Mouse (Mus musculus): Measurements from ENCODE around the gene Gm11444. TPM values are rescaled to one million over a fixed set of nuclear protein-coding genes. Genes with fewer than 3 reads are reported as not detected.
A peak's percentile ranks its signal among the peaks of the same experiment; 100 is the strongest.

Gm11444 gene
- polyA plus RNA-seq, 1 experiment from 2014 or later: not detected

GRCm38 (mm10) chr11:85825823-85826222 is 24.3 kb downstream of the Gm11444 start:
- Histone ChIP-seq H3K4me3 (ENCODE audit: low read length) (no peak overlapping the region), H3K4me1 (replicated peaks; ENCODE audit: control insufficient read depth, insufficient read depth, low read length) (peaks cover 46% of the 10 kb centered on the region), H3K27ac (ENCODE audit: low read length) (no peak overlapping the region), H3K4me2 (ENCODE audit: low read depth, low read length) (no peak overlapping the region), H3K9ac (ENCODE audit: low read length) (no peak overlapping the region), H3K27me3 (ENCODE audit: control insufficient read depth, insufficient read depth, low read depth, low read length) (peaks cover 12% of the 10 kb centered on the region; the same call in 1 of the 2 replicates), H3K36me3 (ENCODE audit: control insufficient read depth, insufficient read depth, low read length) (no peaks in the 10 kb centered on the region), H3K9me3 (ENCODE audit: control insufficient read depth, low read length) (no peaks in the 10 kb centered on the region)
- WGBS: 46% methylated on average over 7 of the region's 7 CpGs
- no peak for ATAC-seq (ENCODE audit: low read depth)

GRCm38 (mm10) chr11:85825031-85825430 is 25.1 kb downstream of the Gm11444 start:
- no peak overlapping the region for H3K27ac ChIP-seq (ENCODE audit: low read length)
- H3K27me3 ChIP-seq (ENCODE audit: control insufficient read depth, insufficient read depth, low read depth, low read length): peaks cover 6% of the 10 kb centered on the region; the same call in 1 of the 2 replicates
- peaks cover 44% of the 10 kb centered on the region for H3K4me1 ChIP-seq (replicated peaks; ENCODE audit: control insufficient read depth, insufficient read depth, low read length)
- ATAC-seq (ENCODE audit: low read depth): no peak
- no peaks in the 10 kb centered on the region for H3K9me3 ChIP-seq (ENCODE audit: control insufficient read depth, low read length)
- no peak overlapping the region for H3K4me3 ChIP-seq (ENCODE audit: low read length)
- 78% methylated on average over 10 of the region's 10 CpGs for WGBS
- no peak overlapping the region for H3K9ac ChIP-seq (ENCODE audit: low read length)
- H3K36me3 ChIP-seq (ENCODE audit: control insufficient read depth, insufficient read depth, low read length): no peaks in the 10 kb centered on the region
- H3K4me2 ChIP-seq (ENCODE audit: low read depth, low read length): no peak overlapping the region

DNA sequence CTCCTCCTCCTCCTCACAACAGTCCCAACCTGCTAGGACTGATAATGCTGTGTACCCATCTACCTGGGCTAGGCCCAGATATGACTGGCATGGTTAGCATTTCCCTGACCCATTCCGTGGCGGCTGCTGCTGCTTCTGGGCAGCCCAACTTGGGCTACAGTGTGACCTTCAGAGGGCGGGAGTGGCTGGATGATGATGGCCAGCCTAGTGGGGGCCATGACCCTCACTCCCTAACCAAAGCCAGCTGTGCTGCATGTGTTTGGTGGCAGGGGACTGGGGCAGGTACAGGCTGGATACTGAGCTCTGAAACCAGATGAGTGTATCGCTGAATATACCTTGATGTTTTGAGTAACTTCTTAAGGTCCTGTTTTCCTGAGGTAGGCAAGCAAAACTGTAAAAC is 26.3 kb downstream of the Gm11444 start:
- Histone ChIP-seq H3K27me3 (ENCODE audit: control insufficient read depth, insufficient read depth, low read depth, low read length) (peaks cover 6% of the 10 kb centered on the region; the same call in 1 of the 2 replicates), H3K9ac (ENCODE audit: low read length) (no peak overlapping the region), H3K4me1 (replicated peaks; ENCODE audit: control insufficient read depth, insufficient read depth, low read length) (peaks cover 38% of the 10 kb centered on the region), H3K4me3 (ENCODE audit: low read length) (no peak overlapping the region), H3K4me2 (ENCODE audit: low read depth, low read length) (no peak overlapping the region), H3K27ac (ENCODE audit: low read length) (no peak overlapping the region), H3K36me3 (ENCODE audit: control insufficient read depth, insufficient read depth, low read length) (no peaks in the 10 kb centered on the region), H3K9me3 (ENCODE audit: control insufficient read depth, low read length) (no peaks in the 10 kb centered on the region)
- no peak for ATAC-seq (ENCODE audit: low read depth)
- 87% methylated on average over 4 of the region's 4 CpGs for WGBS

DNA sequence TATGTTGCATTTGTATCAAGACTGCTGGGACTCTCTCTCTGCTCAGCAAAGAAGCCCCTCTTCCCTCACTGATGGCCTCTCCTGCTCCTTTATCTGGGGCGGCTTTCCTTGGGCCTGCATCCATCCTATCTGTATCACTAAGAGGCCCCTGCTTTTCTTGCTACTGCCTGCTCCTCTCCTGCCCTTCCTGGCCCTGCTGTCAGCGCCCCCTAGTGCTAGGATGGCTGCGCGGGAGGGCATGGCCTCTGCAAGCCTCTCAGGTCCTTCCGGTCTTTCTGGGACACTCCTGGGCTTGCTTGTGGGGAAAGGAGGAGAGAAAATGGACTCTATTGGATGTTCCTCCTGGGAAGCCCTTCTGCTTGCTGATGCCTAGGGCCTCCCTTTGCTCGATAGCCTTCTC is 27.0 kb downstream of the Gm11444 start:
- 0 out of 2 replicates have a peak overlapping the region, but pooled peaks have one; percentile 15 for H3K27ac ChIP-seq (ENCODE audit: low read length)
- no peak overlapping the region for H3K4me3 ChIP-seq (ENCODE audit: low read length)
- H3K9me3 ChIP-seq (ENCODE audit: control insufficient read depth, low read length): no peaks in the 10 kb centered on the region
- no peak overlapping the region for H3K4me2 ChIP-seq (ENCODE audit: low read depth, low read length)
- H3K27me3 ChIP-seq (ENCODE audit: control insufficient read depth, insufficient read depth, low read depth, low read length): peaks cover 3% of the 10 kb centered on the region; the same call in 1 of the 2 replicates
- H3K9ac ChIP-seq (ENCODE audit: low read length): 0 out of 2 replicates have a peak overlapping the region, but pooled peaks have one; percentile 17
- H3K4me1 ChIP-seq (replicated peaks; ENCODE audit: control insufficient read depth, insufficient read depth, low read length): peaks cover 35% of the 10 kb centered on the region
- peak; percentile 65 for ATAC-seq (ENCODE audit: low read depth)
- H3K36me3 ChIP-seq (ENCODE audit: control insufficient read depth, insufficient read depth, low read length): no peaks in the 10 kb centered on the region
- 8% methylated on average over 6 of the region's 6 CpGs for WGBS

DNA sequence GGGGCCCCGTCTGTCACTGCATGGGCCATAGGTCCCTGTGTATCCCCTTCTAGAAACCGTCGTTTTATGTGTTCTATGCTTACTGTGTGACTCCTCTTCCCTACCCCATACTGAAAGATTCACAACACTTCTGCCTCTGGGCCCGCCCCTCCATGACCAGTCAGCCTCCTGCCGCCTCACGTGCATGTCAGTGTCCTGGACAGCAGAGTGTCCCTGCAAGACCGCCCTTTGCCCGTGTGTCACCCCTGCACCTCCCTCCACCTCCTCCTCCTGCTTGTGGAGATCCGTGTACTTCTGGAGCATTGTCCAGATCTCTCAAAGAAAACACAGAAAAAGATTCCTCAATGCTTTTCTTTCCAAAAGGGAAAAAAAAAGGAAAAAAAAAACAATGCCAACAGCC is 28.5 kb downstream of the Gm11444 start:
- 67% methylated on average over 9 of the region's 9 CpGs for WGBS
- Histone ChIP-seq H3K9me3 (ENCODE audit: control insufficient read depth, low read length) (no peaks in the 10 kb centered on the region), H3K4me3 (ENCODE audit: low read length) (no peak overlapping the region), H3K4me2 (ENCODE audit: low read depth, low read length) (no peak overlapping the region), H3K4me1 (replicated peaks; ENCODE audit: control insufficient read depth, insufficient read depth, low read length) (peaks cover 25% of the 10 kb centered on the region), H3K27me3 (ENCODE audit: control insufficient read depth, insufficient read depth, low read depth, low read length) (no peaks in the 10 kb centered on the region), H3K9ac (ENCODE audit: low read length) (no peak overlapping the region), H3K27ac (ENCODE audit: low read length) (0 out of 2 replicates have a peak overlapping the region, but pooled peaks have one; percentile 16), H3K36me3 (ENCODE audit: control insufficient read depth, insufficient read depth, low read length) (no peaks in the 10 kb centered on the region)
- no peak for ATAC-seq (ENCODE audit: low read depth)

- no peak overlapping the region for H3K27ac ChIP-seq (ENCODE audit: low read length)
Measured at GRCm38 (mm10) chr11:85820959-85821358, 29.2 kb downstream of the Gm11444 start.

GRCm38 (mm10) chr11:85818401-85818800 is 31.7 kb downstream of the Gm11444 start:
- no peaks in the 10 kb centered on the region for H3K9me3 ChIP-seq (ENCODE audit: control insufficient read depth, low read length)
- H3K27me3 ChIP-seq (ENCODE audit: control insufficient read depth, insufficient read depth, low read depth, low read length): no peaks in the 10 kb centered on the region
- peaks cover 27% of the 10 kb centered on the region for H3K4me1 ChIP-seq (replicated peaks; ENCODE audit: control insufficient read depth, insufficient read depth, low read length)
- H3K36me3 ChIP-seq (ENCODE audit: control insufficient read depth, insufficient read depth, low read length): no peaks in the 10 kb centered on the region
- no peak overlapping the region for H3K27ac ChIP-seq (ENCODE audit: low read length)
- 57% methylated on average over 3 of the region's 3 CpGs for WGBS
- H3K4me3 ChIP-seq (ENCODE audit: low read length): no peak overlapping the region
- no peak overlapping the region for H3K4me2 ChIP-seq (ENCODE audit: low read depth, low read length)
- ATAC-seq (ENCODE audit: low read depth): no peak
- no peak overlapping the region for H3K9ac ChIP-seq (ENCODE audit: low read length)

More at GRCm38 (mm10) chr11:85820959-85821358, 29.2 kb downstream of the Gm11444 start:
- no peak overlapping the region for H3K4me2 ChIP-seq (ENCODE audit: low read depth, low read length)
- H3K36me3 ChIP-seq (ENCODE audit: control insufficient read depth, insufficient read depth, low read length): no peaks in the 10 kb centered on the region
- H3K9ac ChIP-seq (ENCODE audit: low read length): no peak overlapping the region
- ATAC-seq (ENCODE audit: low read depth): no peak
- peaks cover 22% of the 10 kb centered on the region for H3K4me1 ChIP-seq (replicated peaks; ENCODE audit: control insufficient read depth, insufficient read depth, low read length)
- no peak overlapping the region for H3K4me3 ChIP-seq (ENCODE audit: low read length)
- no peaks in the 10 kb centered on the region for H3K27me3 ChIP-seq (ENCODE audit: control insufficient read depth, insufficient read depth, low read depth, low read length)
- 86% methylated on average over 3 of the region's 3 CpGs for WGBS
- no peaks in the 10 kb centered on the region for H3K9me3 ChIP-seq (ENCODE audit: control insufficient read depth, low read length)

DNA sequence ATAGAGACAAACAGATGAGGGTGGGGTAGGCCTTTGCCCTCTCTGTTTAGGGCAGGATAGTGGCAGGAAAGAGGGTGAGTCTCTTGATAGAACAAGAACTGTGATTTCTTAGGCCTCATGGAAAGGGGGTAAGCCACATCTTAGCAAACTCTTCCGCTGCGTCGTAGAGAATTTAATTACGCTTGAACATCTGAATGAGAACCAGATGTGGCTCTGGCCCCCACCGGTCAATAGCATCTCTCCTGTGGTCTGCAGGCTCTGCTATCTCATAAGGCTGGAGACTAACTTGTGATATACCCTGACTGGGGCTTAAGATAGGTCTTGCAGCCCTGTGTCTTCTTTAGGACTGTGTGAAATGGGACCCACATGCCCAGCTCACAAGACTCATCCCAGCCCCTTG is 33.7 kb downstream of the Gm11444 start:
- H3K9me3 ChIP-seq (ENCODE audit: control insufficient read depth, low read length): no peaks in the 10 kb centered on the region

GRCm38 (mm10) chr11:85814678-85815077 is 35.5 kb downstream of the Gm11444 start:
- no peak overlapping the region for H3K4me2 ChIP-seq (ENCODE audit: low read depth, low read length)
- H3K27ac ChIP-seq (ENCODE audit: low read length): no peak overlapping the region
- no peak overlapping the region for H3K9ac ChIP-seq (ENCODE audit: low read length)
- WGBS: 30% methylated on average over 4 of the region's 4 CpGs
- H3K4me1 ChIP-seq (replicated peaks; ENCODE audit: control insufficient read depth, insufficient read depth, low read length): peaks cover 18% of the 10 kb centered on the region
- no peak overlapping the region for H3K4me3 ChIP-seq (ENCODE audit: low read length)
- ATAC-seq (ENCODE audit: low read depth): no peak
- no peaks in the 10 kb centered on the region for H3K36me3 ChIP-seq (ENCODE audit: control insufficient read depth, insufficient read depth, low read length)
- no peaks in the 10 kb centered on the region for H3K9me3 ChIP-seq (ENCODE audit: control insufficient read depth, low read length)
- no peaks in the 10 kb centered on the region for H3K27me3 ChIP-seq (ENCODE audit: control insufficient read depth, insufficient read depth, low read depth, low read length)

More for the DNA sequence above, 33.7 kb downstream of the Gm11444 start:
- 83% methylated on average over 5 of the region's 5 CpGs for WGBS
- H3K27ac ChIP-seq (ENCODE audit: low read length): no peak overlapping the region
- no peaks in the 10 kb centered on the region for H3K27me3 ChIP-seq (ENCODE audit: control insufficient read depth, insufficient read depth, low read depth, low read length)
- no peak for ATAC-seq (ENCODE audit: low read depth)
- H3K36me3 ChIP-seq (ENCODE audit: control insufficient read depth, insufficient read depth, low read length): no peaks in the 10 kb centered on the region
- H3K4me1 ChIP-seq (replicated peaks; ENCODE audit: control insufficient read depth, insufficient read depth, low read length): peaks cover 15% of the 10 kb centered on the region
- no peak overlapping the region for H3K4me2 ChIP-seq (ENCODE audit: low read depth, low read length)
- no peak overlapping the region for H3K9ac ChIP-seq (ENCODE audit: low read length)
- no peak overlapping the region for H3K4me3 ChIP-seq (ENCODE audit: low read length)
